Mouse (Mus musculus) kidney, embryonic 15.5 days (tissue): ENCODE data around the gene Mgat5. TPM values are rescaled to one million over a fixed set of nuclear protein-coding genes. Genes with fewer than 3 reads are reported as not detected.
A peak's percentile ranks its signal among the peaks of the same experiment; 100 is the strongest.

Experiments
- ATAC-seq: fragments of 200-750 bp; cut with Nextera tagmentation; replicated peaks from 2 replicates; pipeline ENCODE4 v1.8.0; 2017; ENCODE audit warnings: moderate TSS enrichment; ENCODE audit not compliant: low FRiP score
- H3K27ac ChIP-seq: fragments of 300-500 bp; sonication (generic); 2 replicates; pipeline ENCODE4 v1.5.1; 2015; ENCODE audit warnings: mild to moderate bottlenecking, inconsistent platforms
- H3K27me3 ChIP-seq: fragments of 300-500 bp; sonication (generic); 2 replicates; pipeline ENCODE4 v1.6.1; 2015; ENCODE audit warnings: inconsistent platforms
- H3K36me3 ChIP-seq: fragments of 300-500 bp; sonication (generic); 2 replicates; pipeline ENCODE4 v1.6.1; 2015; ENCODE audit warnings: inconsistent platforms
- H3K4me1 ChIP-seq: fragments of 300-500 bp; sonication (generic); 2 replicates; pipeline ENCODE4 v1.6.1; 2015; ENCODE audit warnings: inconsistent platforms
- H3K4me2 ChIP-seq: fragments of 300-500 bp; sonication (generic); 2 replicates; pipeline ENCODE4 v1.6.1; 2015; ENCODE audit warnings: moderate library complexity, mild to moderate bottlenecking, inconsistent platforms
- H3K4me3 ChIP-seq: fragments of 300-500 bp; sonication (generic); replicated peaks from 2 replicates; pipeline ENCODE4 v1.5.1; 2015; ENCODE audit warnings: mild to moderate bottlenecking, inconsistent platforms
- H3K9ac ChIP-seq: fragments of 300-500 bp; sonication (generic); 2 replicates; pipeline ENCODE4 v1.6.1; 2015; ENCODE audit warnings: mild to moderate bottlenecking, inconsistent platforms
- H3K9me3 ChIP-seq: fragments of 300-500 bp; sonication (generic); replicated peaks from 2 replicates; pipeline ENCODE4 v1.6.1; 2016; ENCODE audit warnings: inconsistent platforms
- WGBS: fragments of 180-500 bp; shearing (Covaris S2); methylation state at CpG from one replicate; pipeline ENCODE4 v1.1.7; 2015; ENCODE audit warnings: mixed read lengths; 5-methylcytosine and 5-hydroxymethylcytosine counted together
- polyA plus RNA-seq: library from polyadenylated mRNA; unstranded; fragments of >200 nt; fragmentation: Nextera tagmentation; extraction: Ambion mirVana; gene quantifications from 2 replicates; pipeline ENCODE4 v1.2.1, GENCODE M21; 2015

Gene Mgat5
- polyA plus RNA-seq, 1 experiment from 2014 or later, result 8.6 TPM

- 64% methylated on average over 9 of the region's 9 CpGs for WGBS
Measured at GRCm38 (mm10) chr1:127353408-127353807, 148.6 kb downstream of the Mgat5 start.

GRCm38 (mm10) chr1:127354152-127354551, 149.3 kb downstream of the Mgat5 start:
- Histone ChIP-seq H3K27ac (no peak overlapping the region), H3K4me2 (no peak overlapping the region), H3K36me3 (no peaks in the 10 kb centered on the region), H3K9ac (no peak overlapping the region), H3K4me3 (no peak overlapping the region), H3K27me3 (no peaks in the 10 kb centered on the region), H3K4me1 (peaks cover 2% of the 10 kb centered on the region; the same call in 1 of the 2 replicates), H3K9me3 (no peaks in the 10 kb centered on the region)
- ATAC-seq, result no peak
- WGBS, result 91% methylated on average over 5 of the region's 5 CpGs

More at GRCm38 (mm10) chr1:127353408-127353807, 148.6 kb downstream of the Mgat5 start:
- H3K36me3 ChIP-seq, result no peaks in the 10 kb centered on the region
- peaks cover 10% of the 10 kb centered on the region; the same call in 1 of the 2 replicates for H3K4me1 ChIP-seq
- no peak overlapping the region for H3K4me2 ChIP-seq
- no peak for ATAC-seq
- no peaks in the 10 kb centered on the region for H3K9me3 ChIP-seq
- H3K27ac ChIP-seq, result no peak overlapping the region
- H3K9ac ChIP-seq, result no peak overlapping the region
- no peak overlapping the region for H3K4me3 ChIP-seq
- no peaks in the 10 kb centered on the region for H3K27me3 ChIP-seq

- H3K4me3 ChIP-seq, result no peak overlapping the region
- H3K4me1 ChIP-seq, result no peaks in the 10 kb centered on the region
- no peak overlapping the region for H3K27ac ChIP-seq
- no peaks in the 10 kb centered on the region for H3K9me3 ChIP-seq
- H3K9ac ChIP-seq, result no peak overlapping the region
- 78% methylated on average over 3 of the region's 3 CpGs for WGBS
- H3K36me3 ChIP-seq, result no peaks in the 10 kb centered on the region
- no peak overlapping the region for H3K4me2 ChIP-seq
- no peak for ATAC-seq
- H3K27me3 ChIP-seq, result no peaks in the 10 kb centered on the region
Measured at GRCm38 (mm10) chr1:127355034-127355433, 150.2 kb downstream of the Mgat5 start.

GRCm38 (mm10) chr1:127363638-127364037, 158.8 kb downstream of the Mgat5 start:
- 79% methylated on average over 7 of the region's 7 CpGs for WGBS
- ATAC-seq, result no peak

GRCm38 (mm10) chr1:127365706-127366105, 160.9 kb downstream of the Mgat5 start:
- peaks cover 7% of the 10 kb centered on the region; the same call in 1 of the 2 replicates for H3K4me1 ChIP-seq
- no peaks in the 10 kb centered on the region for H3K27me3 ChIP-seq
- peaks cover 41% of the 10 kb centered on the region for H3K36me3 ChIP-seq
- no peak overlapping the region for H3K9ac ChIP-seq
- H3K4me3 ChIP-seq, result no peak overlapping the region
- no peak overlapping the region for H3K27ac ChIP-seq
- no peak overlapping the region for H3K4me2 ChIP-seq
- 90% methylated on average over 5 of the region's 5 CpGs for WGBS
- ATAC-seq, result no peak
- no peaks in the 10 kb centered on the region for H3K9me3 ChIP-seq

More at GRCm38 (mm10) chr1:127363638-127364037, 158.8 kb downstream of the Mgat5 start:
- Histone ChIP-seq H3K27me3 (no peaks in the 10 kb centered on the region), H3K4me3 (no peak overlapping the region), H3K9me3 (no peaks in the 10 kb centered on the region), H3K9ac (no peak overlapping the region), H3K36me3 (peaks cover 25% of the 10 kb centered on the region), H3K4me1 (peaks cover 7% of the 10 kb centered on the region; the same call in 1 of the 2 replicates), H3K27ac (no peak overlapping the region), H3K4me2 (no peak overlapping the region)

GRCm38 (mm10) chr1:127366111-127366510, 161.3 kb downstream of the Mgat5 start:
- ATAC-seq, result peak; percentile 73; the same call in 1 of the 2 replicates
- WGBS, result 53% methylated on average over 10 of the region's 10 CpGs
- Histone ChIP-seq H3K9ac (no peak overlapping the region), H3K36me3 (peaks cover 45% of the 10 kb centered on the region), H3K27me3 (no peaks in the 10 kb centered on the region), H3K4me1 (peaks cover 7% of the 10 kb centered on the region; the same call in 1 of the 2 replicates), H3K27ac (no peak overlapping the region), H3K4me3 (no peak overlapping the region), H3K4me2 (no peak overlapping the region), H3K9me3 (no peaks in the 10 kb centered on the region)

GRCm38 (mm10) chr1:127368513-127368912, 163.7 kb downstream of the Mgat5 start:
- H3K4me2 ChIP-seq, result no peak overlapping the region
- WGBS, result 84% methylated on average over 8 of the region's 8 CpGs
- no peaks in the 10 kb centered on the region for H3K9me3 ChIP-seq
- H3K4me1 ChIP-seq, result peaks cover 15% of the 10 kb centered on the region
- no peak overlapping the region for H3K4me3 ChIP-seq
- H3K27ac ChIP-seq, result no peak overlapping the region
- peaks cover 47% of the 10 kb centered on the region for H3K36me3 ChIP-seq
- H3K27me3 ChIP-seq, result no peaks in the 10 kb centered on the region
- no peak for ATAC-seq
- no peak overlapping the region for H3K9ac ChIP-seq

GRCm38 (mm10) chr1:127369538-127369937, 164.7 kb downstream of the Mgat5 start:
- no peak overlapping the region for H3K9ac ChIP-seq
- peaks cover 22% of the 10 kb centered on the region for H3K4me1 ChIP-seq
- 96% methylated on average over 5 of the region's 5 CpGs for WGBS
- peaks cover 47% of the 10 kb centered on the region for H3K36me3 ChIP-seq
- H3K27ac ChIP-seq, result no peak overlapping the region
- no peak for ATAC-seq
- H3K4me3 ChIP-seq, result no peak overlapping the region
- H3K9me3 ChIP-seq, result no peaks in the 10 kb centered on the region
- H3K27me3 ChIP-seq, result no peaks in the 10 kb centered on the region
- H3K4me2 ChIP-seq, result no peak overlapping the region

- Histone ChIP-seq H3K4me1 (peaks cover 15% of the 10 kb centered on the region), H3K4me2 (no peak overlapping the region), H3K27ac (no peak overlapping the region), H3K4me3 (no peak overlapping the region), H3K9me3 (no peaks in the 10 kb centered on the region), H3K36me3 (peaks cover 32% of the 10 kb centered on the region), H3K27me3 (no peaks in the 10 kb centered on the region), H3K9ac (no peak overlapping the region)
- WGBS, result 61% methylated on average over 4 of the region's 4 CpGs
- no peak for ATAC-seq
Measured at GRCm38 (mm10) chr1:127372096-127372495, 167.3 kb downstream of the Mgat5 start.

- no peak overlapping the region for H3K27ac ChIP-seq
- H3K4me3 ChIP-seq, result no peak overlapping the region
- H3K9me3 ChIP-seq, result no peaks in the 10 kb centered on the region
- no peak overlapping the region for H3K9ac ChIP-seq
- WGBS, result 38% methylated on average over 5 of the region's 5 CpGs
- H3K27me3 ChIP-seq, result no peaks in the 10 kb centered on the region
- peaks cover 22% of the 10 kb centered on the region for H3K36me3 ChIP-seq
- peaks cover 15% of the 10 kb centered on the region for H3K4me1 ChIP-seq
- ATAC-seq, result no peak
- H3K4me2 ChIP-seq, result no peak overlapping the region
Measured at GRCm38 (mm10) chr1:127373559-127373958, 168.7 kb downstream of the Mgat5 start.

- H3K9ac ChIP-seq, result no peak overlapping the region
- no peak for ATAC-seq
- H3K9me3 ChIP-seq, result no peaks in the 10 kb centered on the region
- no peaks in the 10 kb centered on the region for H3K27me3 ChIP-seq
- H3K4me1 ChIP-seq, result peaks cover 17% of the 10 kb centered on the region
- H3K4me3 ChIP-seq, result no peak overlapping the region
- no peak overlapping the region for H3K4me2 ChIP-seq
- H3K36me3 ChIP-seq, result peaks cover 19% of the 10 kb centered on the region
- H3K27ac ChIP-seq, result no peak overlapping the region
- WGBS, result 59% methylated on average over 3 of the region's 3 CpGs
Measured at GRCm38 (mm10) chr1:127374157-127374556, 169.3 kb downstream of the Mgat5 start.

GRCm38 (mm10) chr1:127380140-127380539, 175.3 kb downstream of the Mgat5 start:
- H3K9ac ChIP-seq, result no peak overlapping the region
- H3K27ac ChIP-seq, result no peak overlapping the region
- H3K36me3 ChIP-seq, result peaks cover 18% of the 10 kb centered on the region
- H3K4me3 ChIP-seq, result no peak overlapping the region
- no peak overlapping the region for H3K4me2 ChIP-seq
- peaks cover 10% of the 10 kb centered on the region for H3K4me1 ChIP-seq
- H3K27me3 ChIP-seq, result no peaks in the 10 kb centered on the region
- WGBS, result 44% methylated on average over 4 of the region's 4 CpGs
- H3K9me3 ChIP-seq, result no peaks in the 10 kb centered on the region
- ATAC-seq, result 0 out of 2 replicates have a peak, but pooled peaks have one; percentile 27
